13 mouse cellular contexts compared by ENCODE assay signal in genomic region chr2:179967633-179968032, GRCm38 (mm10).
"Had no signal": no experiment of that assay in that cellular context is flagged by ENCODE, and none has a peak within 500 bp of the region (broad histone marks: within the 10 kb centered on the region; RNA-seq: fewer than 3 reads in every experiment).

No protein-coding gene starts in this region.

- H3K9me3 ChIP-seq: limb, embryonic 15.5 days; liver, embryonic 12.5 days; midbrain, embryonic 13.5 days; stomach, embryonic 15.5 days had no signal

- DNase-seq: kidney, postnatal 36 days; layer of hippocampus, adult 9-11 months; layer of hippocampus, postnatal 36 days; lung, embryonic 14.5 days; lung, postnatal 10 days; lung, postnatal 4 days; right cerebral cortex, postnatal 14 days; thymus, adult 2 months; thymus, postnatal 25 days had no signal

- H3K4me3 ChIP-seq: limb, embryonic 15.5 days; liver, embryonic 12.5 days; midbrain, embryonic 13.5 days; stomach, embryonic 15.5 days had no signal

- H3K27ac ChIP-seq: limb, embryonic 15.5 days; liver, embryonic 12.5 days; midbrain, embryonic 13.5 days; stomach, embryonic 15.5 days had no signal

- H3K9ac ChIP-seq: limb, embryonic 15.5 days; liver, embryonic 12.5 days; lung, embryonic 14.5 days; midbrain, embryonic 13.5 days; stomach, embryonic 15.5 days had no signal

- H3K4me2 ChIP-seq: limb, embryonic 15.5 days; liver, embryonic 12.5 days; lung, embryonic 14.5 days; midbrain, embryonic 13.5 days; stomach, embryonic 15.5 days had no signal

- ATAC-seq: liver, embryonic 12.5 days; midbrain, embryonic 13.5 days had no signal

- H3K27me3 ChIP-seq: limb, embryonic 15.5 days; liver, embryonic 12.5 days; midbrain, embryonic 13.5 days; stomach, embryonic 15.5 days had no signal

- H3K36me3 ChIP-seq: limb, embryonic 15.5 days; liver, embryonic 12.5 days; midbrain, embryonic 13.5 days; stomach, embryonic 15.5 days had no signal
